Mouse (Mus musculus) liver, embryonic 13.5 days (tissue): ENCODE measurements at regions not wholly inside any gene's neighbourhood (a gene's known extent, or its start where the extent isn't known, plus 50 kb on each side); places are given as distances from the start of the nearest gene placed in this dataset.

Experiments used
- ATAC-seq: fragments of 200-750 bp; cut with Nextera tagmentation; 2 replicates; pipeline ENCODE4 v1.8.0; 2017; ENCODE audit warnings: low read depth, mild to moderate bottlenecking, moderate number of reproducible peaks, moderate library complexity
- DNase-seq: peaks from one replicate; pipeline ENCODE4 v3.0.0; 2022
- H3K27ac ChIP-seq: fragments of 300-500 bp; sonication (generic); 2 replicates; pipeline ENCODE4 v1.5.1; 2015; ENCODE audit warnings: moderate library complexity, mild to moderate bottlenecking, inconsistent platforms
- H3K27me3 ChIP-seq: fragments of 300-500 bp; sonication (generic); 2 replicates; pipeline ENCODE4 v1.6.1; 2015; ENCODE audit warnings: mild to moderate bottlenecking, inconsistent platforms
- H3K36me3 ChIP-seq: fragments of 300-500 bp; sonication (generic); 2 replicates; pipeline ENCODE4 v1.6.1; 2015; ENCODE audit warnings: mild to moderate bottlenecking, inconsistent platforms
- H3K4me1 ChIP-seq: fragments of 300-500 bp; sonication (generic); replicated peaks from 2 replicates; pipeline ENCODE4 v1.6.1; 2015; ENCODE audit warnings: inconsistent platforms
- H3K4me2 ChIP-seq: fragments of 300-500 bp; sonication (generic); 2 replicates; pipeline ENCODE4 v1.6.1; 2015; ENCODE audit warnings: inconsistent platforms, mild to moderate bottlenecking, moderate library complexity
- H3K4me3 ChIP-seq: fragments of 300-500 bp; sonication (generic); replicated peaks from 2 replicates; pipeline ENCODE4 v1.5.1; 2015; ENCODE audit warnings: mild to moderate bottlenecking, inconsistent platforms
- H3K9ac ChIP-seq: fragments of 300-500 bp; sonication (generic); 2 replicates; pipeline ENCODE4 v1.6.1; 2015; ENCODE audit warnings: mild to moderate bottlenecking, inconsistent platforms
- H3K9me3 ChIP-seq: fragments of 300-500 bp; sonication (generic); replicated peaks from 2 replicates; pipeline ENCODE4 v1.6.1; 2016; ENCODE audit warnings: inconsistent platforms
- WGBS: fragments of 180-500 bp; shearing (Covaris S2); methylation state at CpG from one replicate; pipeline ENCODE4 v1.1.7; 2015; ENCODE audit not compliant: insufficient replicate concordance; 5-methylcytosine and 5-hydroxymethylcytosine counted together

GRCm38 (mm10) chr8:92427801-92428200 lies 70.4 kb downstream of the Irx5 start:
- H3K27me3 ChIP-seq: no peaks in the 10 kb centered on the region
- H3K9me3 ChIP-seq: no peaks in the 10 kb centered on the region
- WGBS: 52% methylated on average over 9 of the region's 9 CpGs
- H3K9ac ChIP-seq: no peak overlapping the region
- H3K36me3 ChIP-seq: no peaks in the 10 kb centered on the region
- no peak overlapping the region for H3K27ac ChIP-seq
- H3K4me2 ChIP-seq: no peak overlapping the region
- ATAC-seq: no peak
- DNase-seq: no peak
- no peak overlapping the region for H3K4me3 ChIP-seq
- no peaks in the 10 kb centered on the region for H3K4me1 ChIP-seq

GRCm38 (mm10) chr8:92437075-92437663 lies 79.7 kb downstream of the Irx5 start:
- no peaks in the 10 kb centered on the region for H3K9me3 ChIP-seq
- H3K4me2 ChIP-seq: no peak overlapping the region
- no peaks in the 10 kb centered on the region for H3K4me1 ChIP-seq
- no peak overlapping the region for H3K27ac ChIP-seq
- no peak overlapping the region for H3K9ac ChIP-seq
- no peaks in the 10 kb centered on the region for H3K27me3 ChIP-seq
- ATAC-seq: no peak
- H3K36me3 ChIP-seq: no peaks in the 10 kb centered on the region
- DNase-seq: no peak
- no peak overlapping the region for H3K4me3 ChIP-seq
- WGBS: 74% methylated on average over 15 of the region's 15 CpGs

- H3K4me3 ChIP-seq: no peak overlapping the region
- no peak for DNase-seq
- H3K36me3 ChIP-seq: no peaks in the 10 kb centered on the region
- H3K4me2 ChIP-seq: no peak overlapping the region
- H3K4me1 ChIP-seq: no peaks in the 10 kb centered on the region
- no peaks in the 10 kb centered on the region for H3K27me3 ChIP-seq
- no peaks in the 10 kb centered on the region for H3K9me3 ChIP-seq
- H3K9ac ChIP-seq: no peak overlapping the region
- no peak for ATAC-seq
- WGBS: 29% methylated on average over 9 of the region's 9 CpGs
- H3K27ac ChIP-seq: no peak overlapping the region
These were observed 80.9 kb downstream of the Irx5 start for GRCm38 (mm10) chr8:92438294-92438693.

GRCm38 (mm10) chr8:92439713-92440436 lies 82.5 kb downstream of the Irx5 start:
- no peak for ATAC-seq
- H3K4me1 ChIP-seq: no peaks in the 10 kb centered on the region
- no peak overlapping the region for H3K9ac ChIP-seq
- no peaks in the 10 kb centered on the region for H3K9me3 ChIP-seq
- no peaks in the 10 kb centered on the region for H3K36me3 ChIP-seq
- H3K27me3 ChIP-seq: no peaks in the 10 kb centered on the region
- no peak overlapping the region for H3K4me2 ChIP-seq
- DNase-seq: no peak
- H3K4me3 ChIP-seq: no peak overlapping the region
- no peak overlapping the region for H3K27ac ChIP-seq
- 55% methylated on average over 9 of the region's 9 CpGs for WGBS

- Histone ChIP-seq H3K4me2 (no peak overlapping the region), H3K9ac (no peak overlapping the region), H3K9me3 (no peaks in the 10 kb centered on the region), H3K4me1 (no peaks in the 10 kb centered on the region), H3K27me3 (no peaks in the 10 kb centered on the region), H3K36me3 (no peaks in the 10 kb centered on the region), H3K27ac (no peak overlapping the region), H3K4me3 (no peak overlapping the region)
- ATAC-seq (no peak), DNase-seq (no peak)
- WGBS: 59% methylated on average over 6 of the region's 6 CpGs
These were observed 84.7 kb downstream of the Irx5 start for GRCm38 (mm10) chr8:92442086-92442485.

- ATAC-seq (no peak), DNase-seq (no peak)
- Histone ChIP-seq H3K27me3 (peaks cover 54% of the 10 kb centered on the region), H3K9me3 (no peaks in the 10 kb centered on the region), H3K27ac (no peak overlapping the region), H3K4me2 (no peak overlapping the region), H3K9ac (no peak overlapping the region), H3K4me3 (no peak overlapping the region), H3K36me3 (no peaks in the 10 kb centered on the region), H3K4me1 (0 out of 2 replicates have a peak, but pooled peaks cover 3% of the 10 kb centered on the region)
- WGBS: 63% methylated on average over 5 of the region's 5 CpGs
These were observed 101.9 kb downstream of the Irx5 start for GRCm38 (mm10) chr8:92459291-92459690.

- H3K4me2 ChIP-seq: peak overlapping the region; percentile 62
- WGBS: 2% methylated on average over 89 of the region's 93 CpGs
- peaks cover 54% of the 10 kb centered on the region for H3K27me3 ChIP-seq
- H3K9ac ChIP-seq: no peak overlapping the region
- no peak overlapping the region for H3K27ac ChIP-seq
- H3K4me1 ChIP-seq: 0 out of 2 replicates have a peak, but pooled peaks cover 3% of the 10 kb centered on the region
- H3K9me3 ChIP-seq: no peaks in the 10 kb centered on the region
- no peak for DNase-seq
- peak overlapping the region; percentile 44 for H3K4me3 ChIP-seq
- ATAC-seq: no peak
- no peaks in the 10 kb centered on the region for H3K36me3 ChIP-seq
These were observed 102.9 kb downstream of the Irx5 start for GRCm38 (mm10) chr8:92460129-92460953.

- H3K36me3 ChIP-seq: no peaks in the 10 kb centered on the region
- 62% methylated on average over 19 of the region's 19 CpGs for WGBS
- H3K9ac ChIP-seq: no peak overlapping the region
- no peaks in the 10 kb centered on the region for H3K4me1 ChIP-seq
- H3K4me3 ChIP-seq: no peak overlapping the region
- no peaks in the 10 kb centered on the region for H3K27me3 ChIP-seq
- H3K9me3 ChIP-seq: no peaks in the 10 kb centered on the region
- H3K27ac ChIP-seq: no peak overlapping the region
- no peak overlapping the region for H3K4me2 ChIP-seq
- ATAC-seq (no peak), DNase-seq (no peak)
These were observed 111.9 kb downstream of the Irx5 start for GRCm38 (mm10) chr8:92469141-92470000.

GRCm38 (mm10) chr8:92472257-92472656 lies 114.8 kb downstream of the Irx5 start:
- no peaks in the 10 kb centered on the region for H3K36me3 ChIP-seq

GRCm38 (mm10) chr8:92472817-92473216 lies 115.4 kb downstream of the Irx5 start:
- Histone ChIP-seq H3K27ac (no peak overlapping the region), H3K4me3 (no peak overlapping the region), H3K9me3 (no peaks in the 10 kb centered on the region), H3K27me3 (no peaks in the 10 kb centered on the region), H3K4me2 (no peak overlapping the region), H3K9ac (no peak overlapping the region), H3K4me1 (no peaks in the 10 kb centered on the region), H3K36me3 (no peaks in the 10 kb centered on the region)
- 45% methylated on average over 3 of the region's 3 CpGs for WGBS
- ATAC-seq (no peak), DNase-seq (no peak)

More at GRCm38 (mm10) chr8:92472257-92472656, 114.8 kb downstream of the Irx5 start:
- no peak for DNase-seq
- WGBS: 53% methylated on average over 7 of the region's 7 CpGs
- no peak overlapping the region for H3K4me2 ChIP-seq
- no peak overlapping the region for H3K9ac ChIP-seq
- H3K27ac ChIP-seq: no peak overlapping the region
- no peaks in the 10 kb centered on the region for H3K9me3 ChIP-seq
- ATAC-seq: no peak
- no peak overlapping the region for H3K4me3 ChIP-seq
- no peaks in the 10 kb centered on the region for H3K27me3 ChIP-seq
- H3K4me1 ChIP-seq: no peaks in the 10 kb centered on the region

- Histone ChIP-seq H3K4me3 (no peak overlapping the region), H3K27ac (no peak overlapping the region), H3K27me3 (no peaks in the 10 kb centered on the region), H3K9me3 (no peaks in the 10 kb centered on the region), H3K9ac (no peak overlapping the region), H3K36me3 (no peaks in the 10 kb centered on the region), H3K4me2 (no peak overlapping the region), H3K4me1 (no peaks in the 10 kb centered on the region)
- DNase-seq (no peak), ATAC-seq (no peak)
- 51% methylated on average over 5 of the region's 5 CpGs for WGBS
These were observed 125.0 kb downstream of the Irx5 start for GRCm38 (mm10) chr8:92482393-92482792.
